Mouse (Mus musculus) midbrain, embryonic 10.5 days (tissue): Measurements from ENCODE around the gene 4930524J08Rik. TPM values are rescaled to one million over a fixed set of nuclear protein-coding genes. Genes with fewer than 3 reads are reported as not detected.
A peak's percentile ranks its signal among the peaks of the same experiment; 100 is the strongest.

ENCODE experiments used
- DNase-seq: peaks from one replicate; pipeline ENCODE4 v3.0.0-alpha.2; 2017; ENCODE audit warnings: low spot score
- H3K27ac ChIP-seq: fragments of 300-500 bp; sonication (generic); replicated peaks from 2 replicates; pipeline ENCODE4 v1.5.1; 2016; ENCODE audit warnings: mild to moderate bottlenecking
- H3K27me3 ChIP-seq: fragments of 300-500 bp; sonication (generic); 2 replicates; pipeline ENCODE4 v1.6.1; 2016; ENCODE audit warnings: low read depth, mild to moderate bottlenecking; ENCODE audit not compliant: poor library complexity, severe bottlenecking
- H3K36me3 ChIP-seq: fragments of 300-500 bp; sonication (generic); 2 replicates; pipeline ENCODE4 v1.6.1; 2016; ENCODE audit warnings: mild to moderate bottlenecking, moderate library complexity
- H3K4me1 ChIP-seq: fragments of 300-500 bp; sonication (generic); 2 replicates; pipeline ENCODE4 v1.6.1; 2016
- H3K4me3 ChIP-seq: fragments of 300-500 bp; sonication (generic); 2 replicates; pipeline ENCODE4 v1.5.1; 2016; ENCODE audit warnings: mild to moderate bottlenecking, moderate library complexity
- H3K9me3 ChIP-seq: fragments of 300-500 bp; sonication (generic); replicated peaks from 2 replicates; pipeline ENCODE4 v1.6.1; 2016; ENCODE audit warnings: mild to moderate bottlenecking
- WGBS: fragments of 180-500 bp; shearing (Covaris S2); methylation state at CpG from one replicate; pipeline ENCODE4 v1.1.7; 2016; 5-methylcytosine and 5-hydroxymethylcytosine counted together
- polyA plus RNA-seq: library from polyadenylated mRNA; unstranded; fragments of >200 nt; fragmentation: Nextera tagmentation; extraction: Ambion mirVana; gene quantifications from 2 replicates; pipeline ENCODE4 v1.2.1, GENCODE M21; 2016

Gene 4930524J08Rik
- 1.8 and 2.4 TPM in 2 replicates for polyA plus RNA-seq

DNA sequence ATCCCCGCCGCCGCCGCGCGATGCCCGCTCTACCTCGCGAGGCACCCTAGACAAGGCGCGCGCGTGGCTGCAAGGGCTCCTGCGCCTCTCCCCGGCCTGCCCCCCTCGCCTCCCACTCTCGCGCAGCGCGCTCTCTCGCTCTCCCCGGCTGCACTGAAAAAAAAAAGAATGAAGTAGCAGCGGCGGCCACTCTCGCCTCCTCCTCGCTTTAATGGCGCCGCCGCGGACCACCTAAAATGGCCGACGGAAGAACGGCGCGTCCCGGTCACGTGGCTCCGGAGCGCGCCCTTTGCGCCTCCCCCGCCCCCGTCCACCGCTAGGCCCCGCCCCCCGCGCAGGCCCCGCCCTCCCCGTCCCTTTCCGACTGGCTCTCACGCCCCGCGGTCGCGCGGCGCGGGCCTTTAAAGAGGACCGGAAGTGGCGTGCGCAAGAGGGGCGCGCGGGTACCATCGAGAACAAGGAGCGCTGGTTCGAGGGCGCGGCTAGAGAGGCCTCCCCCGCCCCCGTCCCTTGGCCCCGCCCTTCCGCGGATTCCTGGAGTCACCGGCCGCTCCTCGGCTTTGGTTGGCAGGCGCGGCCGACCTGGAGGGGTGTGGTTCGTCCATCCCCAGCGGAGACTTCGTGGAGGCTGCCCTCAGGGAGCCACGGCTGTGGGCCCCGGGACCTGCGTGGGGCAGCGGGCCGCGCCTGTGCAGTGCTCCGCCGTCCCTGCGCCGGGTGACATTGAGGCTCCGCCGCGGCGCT lies at the start of gene 4930524J08Rik, which contains the start of gene Hnrnpd:
Gene 4930524J08Rik, plus strand, starts transcription at position 363 of the 744 bp plus-strand sequence.
Gene Hnrnpd, minus strand, starts transcription at position 240 of the 744 bp plus-strand sequence.
- DNase-seq = peak; percentile 98
- Histone ChIP-seq H3K9me3 (no peaks in the 10 kb centered on the region), H3K27me3 (no peaks in the 10 kb centered on the region), H3K4me1 (peaks cover 31% of the 10 kb centered on the region), H3K27ac (peak within 1 kb of the TSS; percentile 100), H3K36me3 (peaks cover 32% of the 10 kb centered on the region), H3K4me3 (peak within 1 kb of the TSS; percentile 96)
- under 1% methylated on average over 80 of the region's 97 CpGs for WGBS

DNA sequence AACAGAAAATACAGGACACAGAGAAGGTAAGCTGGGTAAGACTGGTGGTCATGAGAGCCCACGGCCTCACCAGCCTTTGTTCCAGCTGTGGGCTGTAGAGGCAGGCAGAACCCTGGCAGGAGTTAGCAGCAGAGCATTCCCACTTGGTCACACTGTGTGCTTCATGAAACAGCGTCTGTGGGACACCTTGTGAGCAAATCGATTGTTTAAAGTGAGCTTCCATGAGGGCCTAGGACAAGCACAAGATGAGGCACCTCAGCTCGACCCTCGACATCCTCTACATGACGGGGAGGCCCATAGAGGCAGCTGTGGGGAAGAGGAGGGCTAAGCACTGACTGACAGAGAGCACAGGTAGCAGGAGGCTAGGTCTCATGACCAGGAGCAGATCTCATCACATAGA lies 47.0 kb upstream of the 4930524J08Rik start:
- H3K4me3 ChIP-seq = no peak overlapping the region
- no peak for DNase-seq
- no peaks in the 10 kb centered on the region for H3K36me3 ChIP-seq
- no peak overlapping the region for H3K27ac ChIP-seq
- WGBS = 87% methylated on average over 6 of the region's 6 CpGs
- H3K4me1 ChIP-seq = no peaks in the 10 kb centered on the region
- H3K9me3 ChIP-seq = no peaks in the 10 kb centered on the region
- H3K27me3 ChIP-seq = no peaks in the 10 kb centered on the region

DNA sequence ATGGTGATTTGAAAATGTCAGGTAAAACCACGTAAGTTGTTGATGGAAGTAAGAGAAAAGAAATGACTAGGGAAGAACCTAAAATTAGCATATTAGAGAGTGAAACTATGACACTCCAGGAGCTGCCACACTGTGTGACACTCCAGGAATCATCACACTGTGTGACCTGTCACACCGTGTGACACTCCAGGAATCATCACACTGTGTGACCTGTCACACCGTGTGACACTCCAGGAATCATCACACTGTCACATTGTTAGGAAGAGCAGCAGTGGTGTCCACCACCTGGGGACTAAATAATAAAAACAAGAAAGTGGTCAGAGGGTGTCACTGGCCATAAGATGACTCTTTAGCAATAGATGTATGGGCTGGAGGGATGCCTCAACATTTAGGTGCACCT lies 39.4 kb upstream of the 4930524J08Rik start:
- H3K27ac ChIP-seq = no peak overlapping the region
- no peaks in the 10 kb centered on the region for H3K27me3 ChIP-seq
- H3K9me3 ChIP-seq = peaks cover 9% of the 10 kb centered on the region
- 84% methylated on average over 3 of the region's 3 CpGs for WGBS
- H3K4me3 ChIP-seq = no peak overlapping the region
- peaks cover 6% of the 10 kb centered on the region for H3K36me3 ChIP-seq
- no peak for DNase-seq
- H3K4me1 ChIP-seq = peaks cover 9% of the 10 kb centered on the region; the same call in 1 of the 2 replicates

DNA sequence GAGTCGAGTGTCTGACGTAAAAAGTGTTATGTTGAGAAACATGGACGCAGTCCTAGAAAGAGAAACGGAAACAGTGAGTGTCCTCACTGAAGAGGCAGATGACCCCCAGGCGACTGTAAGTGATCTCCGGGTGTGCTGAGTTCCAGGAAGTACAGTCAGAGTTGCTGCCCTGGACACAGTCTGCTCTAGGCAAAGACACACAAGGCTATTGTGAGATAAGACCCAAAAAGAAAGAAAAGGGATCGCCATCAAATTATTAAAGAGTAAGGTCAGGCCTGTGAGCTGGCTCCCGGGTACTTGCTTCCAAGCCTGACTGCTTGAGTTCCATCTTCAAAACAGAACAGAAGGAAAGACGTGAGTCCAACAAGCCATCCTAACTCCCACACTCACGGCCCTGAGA lies 37.6 kb upstream of the 4930524J08Rik start:
- WGBS = 84% methylated on average over 10 of the region's 10 CpGs
- no peak overlapping the region for H3K27ac ChIP-seq
- H3K9me3 ChIP-seq = peaks cover 20% of the 10 kb centered on the region
- no peaks in the 10 kb centered on the region for H3K27me3 ChIP-seq
- H3K36me3 ChIP-seq = peaks cover 24% of the 10 kb centered on the region
- H3K4me1 ChIP-seq = peaks cover 9% of the 10 kb centered on the region; the same call in 1 of the 2 replicates
- no peak overlapping the region for H3K4me3 ChIP-seq
- DNase-seq = no peak

DNA sequence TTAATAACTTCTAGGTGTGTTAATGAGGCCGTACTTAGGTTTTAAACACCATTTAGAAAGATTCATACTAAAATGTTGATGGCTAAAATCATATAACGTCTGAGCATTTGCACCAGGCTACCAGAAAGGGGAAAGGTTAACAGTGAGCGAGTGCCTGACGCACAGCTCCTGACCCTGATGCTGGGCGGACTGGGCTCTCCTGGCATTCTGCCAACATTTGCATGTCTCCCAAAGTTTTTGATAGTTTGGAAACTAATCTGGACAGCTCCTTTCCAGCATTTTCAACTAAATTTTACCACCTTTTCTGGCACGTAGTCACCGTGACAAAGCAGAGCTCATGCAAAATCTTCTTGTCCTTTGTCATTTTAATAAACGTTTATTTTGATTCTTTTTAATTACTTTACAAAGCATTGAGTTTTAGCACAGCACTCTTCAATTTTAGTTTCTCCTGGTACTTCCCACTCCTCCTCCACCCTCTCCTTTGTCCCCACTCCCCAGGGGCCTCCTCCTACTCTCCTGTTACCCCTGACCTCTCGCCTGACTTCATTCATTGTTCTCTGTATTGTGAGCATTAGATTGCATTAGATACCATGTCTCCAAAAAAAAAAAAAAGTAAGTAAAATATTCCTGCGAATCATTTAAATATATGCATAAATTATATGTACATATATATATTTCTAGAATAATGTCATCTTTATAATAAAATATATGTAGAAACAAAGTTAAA lies 36.9 kb upstream of the 4930524J08Rik start:
- peaks cover 9% of the 10 kb centered on the region; the same call in 1 of the 2 replicates for H3K4me1 ChIP-seq
- 52% methylated on average over 10 of the region's 10 CpGs for WGBS
- peaks cover 23% of the 10 kb centered on the region for H3K9me3 ChIP-seq
- DNase-seq = no peak
- no peaks in the 10 kb centered on the region for H3K27me3 ChIP-seq
- H3K27ac ChIP-seq = no peak overlapping the region
- H3K4me3 ChIP-seq = no peak overlapping the region
- H3K36me3 ChIP-seq = peaks cover 25% of the 10 kb centered on the region

DNA sequence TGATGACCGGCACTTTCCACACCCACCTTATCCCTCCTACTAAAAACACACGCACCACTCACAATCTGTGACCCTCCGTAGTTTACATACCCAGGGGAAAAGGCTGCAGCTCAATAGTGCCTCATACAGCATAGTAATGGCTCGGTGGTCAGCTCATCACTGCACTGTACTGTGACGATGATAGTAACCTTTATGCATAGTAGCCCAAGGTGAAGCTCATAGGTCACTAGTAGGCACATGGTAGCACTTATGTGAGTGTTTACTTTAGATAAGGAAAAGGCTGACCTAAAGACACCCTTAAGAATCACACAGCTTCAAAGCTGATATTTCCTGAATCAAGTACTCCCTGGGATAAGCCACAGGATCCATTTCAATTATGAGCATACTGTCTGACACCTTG lies 26.3 kb upstream of the 4930524J08Rik start:
- WGBS = 93% methylated on average over 5 of the region's 5 CpGs
- Histone ChIP-seq H3K36me3 (peaks cover 28% of the 10 kb centered on the region), H3K9me3 (no peaks in the 10 kb centered on the region), H3K27me3 (no peaks in the 10 kb centered on the region), H3K4me1 (peaks cover 20% of the 10 kb centered on the region), H3K4me3 (no peak overlapping the region), H3K27ac (no peak overlapping the region)
- DNase-seq = no peak

DNA sequence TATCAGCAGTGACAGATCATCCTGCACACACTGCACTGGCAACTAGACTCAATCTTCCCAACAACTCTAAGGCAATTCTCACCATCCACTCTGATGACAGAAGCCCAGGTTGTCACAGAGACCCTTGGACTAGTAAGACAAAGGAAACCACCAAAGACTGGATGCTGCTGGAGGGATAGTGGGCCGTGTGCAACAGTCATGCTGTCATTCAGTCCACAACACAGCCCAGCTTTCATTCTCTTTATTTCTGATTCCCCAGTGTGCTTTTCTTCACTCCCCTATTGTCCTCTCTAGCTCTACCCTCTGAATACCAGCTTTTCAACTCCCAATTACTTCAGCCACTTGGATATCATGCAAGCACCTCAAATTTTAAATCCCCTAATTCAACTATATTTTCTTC lies 25.0 kb upstream of the 4930524J08Rik start:
- DNase-seq = peak; percentile 44
- peaks cover 42% of the 10 kb centered on the region for H3K36me3 ChIP-seq
- WGBS = 24% methylated on average over 1 of the region's 1 CpGs
- no peak overlapping the region for H3K4me3 ChIP-seq
- H3K27ac ChIP-seq = peak overlapping the region; percentile 72
- H3K9me3 ChIP-seq = no peaks in the 10 kb centered on the region
- peaks cover 20% of the 10 kb centered on the region for H3K4me1 ChIP-seq
- H3K27me3 ChIP-seq = no peaks in the 10 kb centered on the region

DNA sequence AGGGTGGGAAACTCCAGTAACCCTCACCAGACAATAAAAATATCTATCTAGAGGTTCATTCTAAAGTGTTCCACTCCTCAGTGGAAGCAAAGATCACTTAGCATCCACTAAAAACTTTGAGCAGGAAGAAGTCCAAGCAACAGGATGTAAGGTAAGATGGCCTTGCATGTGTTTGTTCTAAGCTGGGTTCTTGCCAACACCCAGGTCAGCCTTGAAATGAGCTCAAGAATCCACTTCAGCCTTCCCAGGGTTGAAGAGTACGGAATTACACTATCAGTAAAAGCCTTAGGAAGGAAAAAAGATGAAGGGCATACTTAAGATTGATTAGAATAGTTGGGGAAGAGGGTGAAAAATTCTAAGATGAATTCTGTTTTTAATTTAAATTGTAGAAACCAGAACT lies 20.2 kb upstream of the 4930524J08Rik start:
- H3K4me1 ChIP-seq = peaks cover 16% of the 10 kb centered on the region

DNA sequence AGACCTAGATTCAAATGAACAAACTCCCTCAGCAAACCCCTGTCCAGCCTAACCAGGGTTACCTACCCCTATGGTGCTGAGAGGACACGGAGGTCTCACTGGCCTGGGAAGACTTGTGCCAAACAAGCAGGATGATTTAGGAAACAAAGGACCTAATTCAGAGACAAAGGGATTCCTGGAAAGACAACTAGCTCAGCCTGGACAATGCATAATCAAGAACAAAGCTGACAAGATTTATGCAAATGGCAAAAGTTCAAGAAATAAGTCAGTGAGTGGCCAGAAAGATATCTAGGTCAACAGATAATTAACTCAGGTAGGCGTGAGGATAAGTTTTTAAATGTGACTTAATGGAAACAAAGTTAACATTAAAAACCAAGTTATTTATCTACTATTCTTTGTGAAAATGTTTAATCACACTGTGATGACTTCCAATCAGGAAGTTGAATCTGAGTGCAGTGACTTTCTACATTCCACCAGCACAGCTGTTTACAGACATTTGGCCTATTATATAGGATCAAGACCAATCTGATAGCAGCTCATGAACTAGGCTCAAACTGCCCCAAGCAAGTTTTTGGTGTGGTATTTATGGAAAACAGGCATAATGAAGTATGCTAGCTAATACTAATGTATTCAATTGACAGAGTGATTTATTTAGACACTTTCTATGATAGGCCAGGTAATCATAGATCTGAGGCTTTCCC lies 19.5 kb upstream of the 4930524J08Rik start:
- H3K36me3 ChIP-seq = peaks cover 77% of the 10 kb centered on the region
- 86% methylated on average over 2 of the region's 2 CpGs for WGBS
- no peak overlapping the region for H3K27ac ChIP-seq
- H3K4me3 ChIP-seq = no peak overlapping the region
- H3K4me1 ChIP-seq = peaks cover 9% of the 10 kb centered on the region
- no peaks in the 10 kb centered on the region for H3K9me3 ChIP-seq
- H3K27me3 ChIP-seq = no peaks in the 10 kb centered on the region
- DNase-seq = no peak

More for the DNA sequence above, 20.2 kb upstream of the 4930524J08Rik start:
- WGBS = 94% methylated on average over 1 of the region's 1 CpGs
- Histone ChIP-seq H3K27me3 (no peaks in the 10 kb centered on the region), H3K36me3 (peaks cover 69% of the 10 kb centered on the region), H3K9me3 (no peaks in the 10 kb centered on the region), H3K27ac (no peak overlapping the region), H3K4me3 (no peak overlapping the region)
- DNase-seq = no peak

DNA sequence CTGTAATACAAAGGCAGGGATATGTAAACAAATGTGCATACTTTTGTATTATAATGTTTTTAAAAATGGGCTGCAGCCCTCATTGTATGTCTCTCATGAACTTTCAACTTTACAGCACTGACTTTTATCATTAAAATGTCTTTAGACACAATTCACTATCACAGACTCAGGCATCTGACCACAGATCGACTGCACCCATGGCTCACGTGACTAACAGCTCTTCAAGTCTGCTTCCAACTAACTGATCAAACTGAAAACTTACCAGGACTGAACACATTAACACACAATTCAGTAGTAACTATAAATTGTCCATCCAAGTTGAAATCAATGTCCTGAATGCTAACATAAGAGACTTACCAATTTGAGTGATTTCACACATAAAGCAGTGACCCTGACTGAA lies 18.9 kb upstream of the 4930524J08Rik start:
- H3K36me3 ChIP-seq = peaks cover 82% of the 10 kb centered on the region
- no peak overlapping the region for H3K4me3 ChIP-seq
- no peaks in the 10 kb centered on the region for H3K9me3 ChIP-seq
- H3K27me3 ChIP-seq = no peaks in the 10 kb centered on the region
- WGBS = 98% methylated on average over 2 of the region's 2 CpGs
- H3K27ac ChIP-seq = no peak overlapping the region
- no peak for DNase-seq
- H3K4me1 ChIP-seq = peaks cover 3% of the 10 kb centered on the region; the same call in 1 of the 2 replicates

DNA sequence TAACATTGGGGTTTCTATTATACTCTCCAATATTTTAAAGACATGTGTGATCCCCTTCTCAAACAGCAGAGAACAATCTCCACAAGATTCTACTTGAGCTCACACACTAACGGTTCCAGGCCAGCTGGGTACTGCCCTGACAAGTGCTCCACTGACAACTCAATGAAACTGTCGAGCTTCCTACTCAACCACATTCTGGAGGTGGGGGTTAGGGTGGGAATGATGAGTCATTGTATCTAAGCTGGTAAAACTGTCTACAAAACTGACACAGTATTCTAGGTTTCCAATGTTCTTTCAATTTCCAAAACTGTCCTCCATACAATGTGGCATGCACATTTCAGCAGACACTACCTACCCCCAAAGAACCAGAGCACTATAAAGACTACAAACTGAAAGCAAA lies 4.9 kb upstream of the 4930524J08Rik start:
- Histone ChIP-seq H3K27me3 (no peaks in the 10 kb centered on the region), H3K4me3 (peak overlapping the region; percentile 96), H3K36me3 (peaks cover 72% of the 10 kb centered on the region)

DNA sequence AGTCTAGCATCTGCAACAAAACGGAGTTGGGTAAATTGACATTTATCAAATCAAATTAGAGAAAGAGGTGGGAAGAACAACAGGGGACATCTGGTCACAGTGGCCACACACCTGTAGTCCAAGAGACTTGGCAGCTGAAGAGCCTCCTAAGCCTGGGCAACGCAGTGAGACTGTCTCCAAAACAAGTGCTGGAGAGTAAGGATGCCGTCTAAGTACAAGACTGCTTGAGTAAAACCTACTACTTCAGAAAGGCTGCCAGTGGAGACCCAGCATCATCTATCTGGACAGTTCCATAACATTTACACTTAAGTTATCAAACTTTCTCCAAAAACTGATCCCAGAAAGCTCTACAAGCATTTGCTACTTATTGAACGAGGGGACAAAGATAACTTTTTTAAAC lies 3.8 kb upstream of the 4930524J08Rik start:
- WGBS = 85% methylated on average over 4 of the region's 4 CpGs

More for the DNA sequence above, 4.9 kb upstream of the 4930524J08Rik start:
- no peaks in the 10 kb centered on the region for H3K9me3 ChIP-seq
- WGBS = 41% methylated on average over 2 of the region's 2 CpGs
- no peak overlapping the region for H3K27ac ChIP-seq
- DNase-seq = no peak
- peaks cover 37% of the 10 kb centered on the region for H3K4me1 ChIP-seq

More for the DNA sequence above, 3.8 kb upstream of the 4930524J08Rik start:
- H3K27me3 ChIP-seq = no peaks in the 10 kb centered on the region
- H3K9me3 ChIP-seq = no peaks in the 10 kb centered on the region
- H3K4me3 ChIP-seq = peak overlapping the region; percentile 96
- H3K36me3 ChIP-seq = peaks cover 62% of the 10 kb centered on the region
- no peak for DNase-seq
- H3K4me1 ChIP-seq = peaks cover 43% of the 10 kb centered on the region
- no peak overlapping the region for H3K27ac ChIP-seq
